Mouse (Mus musculus) limb, embryonic 13.5 days (tissue): ENCODE results near the gene Olfml1. TPM values are rescaled to one million over a fixed set of nuclear protein-coding genes. Genes with fewer than 3 reads are reported as not detected.

Experiments
- ATAC-seq: fragments of 200-750 bp; cut with Nextera tagmentation; 2 replicates; pipeline ENCODE4 v1.8.0; 2017; ENCODE audit warnings: low read depth, moderate number of reproducible peaks, moderate TSS enrichment; ENCODE audit not compliant: low FRiP score
- H3K27ac ChIP-seq: fragments of 300-500 bp; sonication (generic); 2 replicates; pipeline ENCODE4 v1.5.1; 2015; ENCODE audit warnings: inconsistent platforms, mild to moderate bottlenecking, moderate library complexity
- H3K27me3 ChIP-seq: fragments of 300-500 bp; sonication (generic); 2 replicates; pipeline ENCODE4 v1.6.1; 2015; ENCODE audit warnings: mild to moderate bottlenecking, inconsistent platforms
- H3K36me3 ChIP-seq: fragments of 300-500 bp; sonication (generic); 2 replicates; pipeline ENCODE4 v1.6.1; 2015; ENCODE audit warnings: inconsistent platforms, mild to moderate bottlenecking, moderate library complexity
- H3K4me1 ChIP-seq: fragments of 300-500 bp; sonication (generic); 2 replicates; pipeline ENCODE4 v1.6.1; 2015; ENCODE audit warnings: inconsistent platforms
- H3K4me2 ChIP-seq: fragments of 300-500 bp; sonication (generic); replicated peaks from 2 replicates; pipeline ENCODE4 v1.6.1; 2015; ENCODE audit warnings: inconsistent platforms, mild to moderate bottlenecking, moderate library complexity
- H3K4me3 ChIP-seq: fragments of 300-500 bp; sonication (generic); 2 replicates; pipeline ENCODE4 v1.5.1; 2015; ENCODE audit warnings: moderate library complexity, mild to moderate bottlenecking, inconsistent platforms
- H3K9ac ChIP-seq: fragments of 300-500 bp; sonication (generic); 2 replicates; pipeline ENCODE4 v1.6.1; 2015; ENCODE audit warnings: mild to moderate bottlenecking, inconsistent platforms
- H3K9me3 ChIP-seq: fragments of 300-500 bp; sonication (generic); 2 replicates; pipeline ENCODE4 v1.6.1; 2016; ENCODE audit warnings: inconsistent platforms
- WGBS: fragments of 180-500 bp; shearing (Covaris S2); methylation state at CpG from one replicate; pipeline ENCODE4 v1.1.7; 2015; 5-methylcytosine and 5-hydroxymethylcytosine counted together
- polyA plus RNA-seq: library from polyadenylated mRNA; unstranded; fragments of >200 nt; fragmentation: Nextera tagmentation; extraction: Ambion mirVana; gene quantifications from 2 replicates; pipeline ENCODE4 v1.2.1, GENCODE M21; 2015

The Olfml1 gene
- polyA plus RNA-seq, 1 experiment from 2014 or later, result 42.3 TPM

DNA sequence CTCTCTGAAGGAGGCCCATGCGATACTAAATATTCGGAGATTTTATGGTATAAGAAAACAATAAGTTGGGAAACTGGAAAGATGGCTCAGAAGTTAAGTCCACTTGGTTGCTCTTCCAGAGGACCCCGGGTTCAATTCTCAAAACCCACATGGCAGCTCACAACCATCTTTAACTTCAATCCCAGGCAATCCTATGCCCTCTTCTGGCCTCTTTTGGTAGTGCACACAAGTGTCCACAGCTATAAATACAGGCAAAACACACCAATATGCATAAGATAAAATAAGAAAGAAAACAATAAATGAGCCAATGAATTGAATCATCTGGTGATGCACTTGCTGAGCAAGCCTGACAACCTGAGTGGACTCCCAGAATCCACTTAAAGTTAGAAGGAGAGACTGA, 11.3 kb upstream of the Olfml1 start:
- no peaks in the 10 kb centered on the region for H3K36me3 ChIP-seq
- H3K9ac ChIP-seq, result no peak overlapping the region
- no peaks in the 10 kb centered on the region for H3K9me3 ChIP-seq
- WGBS, result 84% methylated on average over 3 of the region's 3 CpGs
- H3K4me3 ChIP-seq, result no peak overlapping the region
- H3K4me2 ChIP-seq, result no peak overlapping the region
- H3K27me3 ChIP-seq, result no peaks in the 10 kb centered on the region; the same call in 1 of the 2 replicates
- no peak overlapping the region for H3K27ac ChIP-seq
- ATAC-seq, result no peak
- H3K4me1 ChIP-seq, result no peaks in the 10 kb centered on the region

DNA sequence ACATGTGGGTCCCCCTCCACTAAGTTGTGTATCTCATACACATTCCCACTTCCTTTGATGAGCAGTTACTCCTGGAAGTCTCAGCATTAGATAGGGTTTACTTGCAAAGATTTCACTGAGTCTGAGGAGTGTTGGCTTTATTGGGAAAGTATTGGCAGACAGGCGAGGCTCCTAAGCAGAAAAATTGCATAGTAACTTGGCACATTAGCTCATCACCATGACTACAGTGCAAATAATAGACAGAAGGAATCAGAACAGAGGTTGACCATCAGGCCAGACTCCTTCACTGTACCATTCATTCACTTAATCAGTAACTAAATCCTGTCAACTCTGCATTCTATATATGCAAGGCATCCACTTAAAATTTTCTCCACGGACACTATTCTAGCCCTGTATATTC, 6.6 kb upstream of the Olfml1 start:
- Histone ChIP-seq H3K9ac (no peak overlapping the region), H3K36me3 (no peaks in the 10 kb centered on the region), H3K9me3 (no peaks in the 10 kb centered on the region), H3K4me1 (no peaks in the 10 kb centered on the region), H3K27me3 (no peaks in the 10 kb centered on the region), H3K27ac (no peak overlapping the region), H3K4me2 (no peak overlapping the region), H3K4me3 (no peak overlapping the region)
- no peak for ATAC-seq
- WGBS, result 76% methylated on average over 2 of the region's 2 CpGs

DNA sequence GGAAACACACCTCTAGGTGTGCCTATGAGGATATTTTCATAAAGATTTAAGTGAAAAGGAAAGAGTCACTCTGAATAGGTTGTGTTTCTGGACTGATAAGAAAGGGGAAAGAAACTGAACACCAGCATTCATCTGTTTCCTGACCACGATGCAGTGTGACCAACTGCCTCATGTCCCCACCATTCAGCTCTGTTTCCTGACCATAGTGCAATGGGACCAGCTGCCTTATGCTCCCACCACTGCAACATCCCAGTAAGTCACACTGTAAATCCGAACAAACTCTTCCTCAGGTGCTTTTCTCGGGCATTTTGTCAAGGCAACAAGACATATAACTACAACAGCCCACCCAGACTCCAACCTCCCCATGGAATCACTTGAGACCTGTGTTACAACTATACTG, 5.7 kb upstream of the Olfml1 start:
- ATAC-seq, result no peak
- Histone ChIP-seq H3K27me3 (no peaks in the 10 kb centered on the region), H3K4me1 (peaks cover 5% of the 10 kb centered on the region), H3K9me3 (no peaks in the 10 kb centered on the region), H3K27ac (no peak overlapping the region), H3K9ac (no peak overlapping the region), H3K4me2 (no peak overlapping the region), H3K36me3 (no peaks in the 10 kb centered on the region), H3K4me3 (no peak overlapping the region)
- 76% methylated on average over 3 of the region's 3 CpGs for WGBS

DNA sequence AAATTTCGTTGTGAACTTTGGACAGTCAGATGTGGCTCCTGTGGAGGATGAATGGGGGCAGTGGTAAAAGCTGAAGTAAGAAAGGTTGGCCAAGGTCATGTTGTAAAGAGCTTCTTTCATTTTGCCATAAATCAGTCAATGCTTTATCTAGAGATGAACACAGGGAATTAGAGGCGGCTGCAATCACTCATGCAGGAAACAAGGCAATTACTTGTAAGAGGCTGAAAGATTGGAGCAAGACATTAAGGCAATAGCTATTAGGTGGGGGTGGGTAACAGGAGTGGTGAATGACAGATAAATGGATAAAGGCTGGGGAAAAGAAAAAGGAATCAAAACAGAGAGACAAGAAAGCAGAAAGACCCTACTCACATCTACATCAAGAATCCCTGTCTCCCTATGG, 3.5 kb upstream of the Olfml1 start:
- Histone ChIP-seq H3K27me3 (no peaks in the 10 kb centered on the region), H3K4me3 (no peak overlapping the region), H3K27ac (no peak overlapping the region), H3K4me2 (no peak overlapping the region), H3K4me1 (peaks cover 12% of the 10 kb centered on the region), H3K9me3 (no peaks in the 10 kb centered on the region), H3K9ac (no peak overlapping the region), H3K36me3 (no peaks in the 10 kb centered on the region)
- WGBS, result 33% methylated on average over 2 of the region's 2 CpGs
- no peak for ATAC-seq

DNA sequence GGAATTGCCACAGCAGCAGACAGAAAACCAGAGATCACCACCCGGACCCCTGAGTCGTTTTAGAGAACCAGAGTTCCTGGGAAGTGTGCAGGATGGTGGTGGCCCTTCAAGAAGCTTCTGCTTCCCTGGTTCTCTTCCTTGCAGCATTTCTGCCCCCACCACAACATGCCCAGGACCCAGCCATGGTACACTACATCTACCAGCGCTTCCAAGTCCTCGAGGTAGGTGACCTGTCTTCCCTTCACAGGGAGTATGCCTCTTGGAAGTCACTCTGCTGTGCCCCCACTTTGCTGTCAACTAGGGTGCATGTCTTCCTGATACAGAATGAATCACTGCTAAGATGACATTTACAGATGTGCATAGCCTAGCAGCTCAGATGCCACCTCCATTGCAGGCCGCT, 428 bp downstream of the Olfml1 start:
- peak overlapping the region; percentile 80 for H3K4me2 ChIP-seq
- peak overlapping the region; percentile 97 for H3K27ac ChIP-seq
- peak overlapping the region; percentile 59 for H3K4me3 ChIP-seq
- H3K27me3 ChIP-seq, result no peaks in the 10 kb centered on the region
- 27% methylated on average over 5 of the region's 5 CpGs for WGBS
- peaks cover 18% of the 10 kb centered on the region for H3K36me3 ChIP-seq
- H3K9ac ChIP-seq, result peak overlapping the region; percentile 70
- peaks cover 7% of the 10 kb centered on the region for H3K9me3 ChIP-seq
- peaks cover 20% of the 10 kb centered on the region for H3K4me1 ChIP-seq
- ATAC-seq, result no peak; the same call in 1 of the 2 replicates

DNA sequence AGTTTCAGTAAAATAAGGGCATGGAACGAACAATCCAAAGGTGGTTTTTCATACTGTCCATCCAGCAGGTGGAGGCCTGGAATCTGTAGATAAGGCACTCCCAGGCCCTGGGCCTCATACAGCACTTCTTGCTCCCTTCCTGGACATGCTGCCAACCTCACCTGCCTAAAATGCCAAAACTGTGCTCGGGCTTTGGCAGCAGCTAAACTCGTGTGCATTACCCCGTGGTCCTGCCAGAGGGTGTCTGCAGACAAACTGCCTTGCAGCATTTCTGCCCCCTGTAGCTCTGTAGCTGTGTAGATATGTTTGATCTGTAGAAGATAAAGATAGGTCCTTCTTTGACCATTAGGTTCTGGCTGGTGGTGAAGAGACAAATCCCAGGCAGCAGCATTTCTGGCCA, 1.7 kb downstream of the Olfml1 start:
- Histone ChIP-seq H3K36me3 (peaks cover 28% of the 10 kb centered on the region), H3K4me1 (peaks cover 20% of the 10 kb centered on the region), H3K4me3 (peak overlapping the region; percentile 59), H3K9ac (peak overlapping the region; percentile 53), H3K27ac (no peak overlapping the region), H3K4me2 (peak overlapping the region; percentile 80), H3K27me3 (no peaks in the 10 kb centered on the region), H3K9me3 (peaks cover 11% of the 10 kb centered on the region)
- 51% methylated on average over 4 of the region's 4 CpGs for WGBS
- no peak for ATAC-seq

DNA sequence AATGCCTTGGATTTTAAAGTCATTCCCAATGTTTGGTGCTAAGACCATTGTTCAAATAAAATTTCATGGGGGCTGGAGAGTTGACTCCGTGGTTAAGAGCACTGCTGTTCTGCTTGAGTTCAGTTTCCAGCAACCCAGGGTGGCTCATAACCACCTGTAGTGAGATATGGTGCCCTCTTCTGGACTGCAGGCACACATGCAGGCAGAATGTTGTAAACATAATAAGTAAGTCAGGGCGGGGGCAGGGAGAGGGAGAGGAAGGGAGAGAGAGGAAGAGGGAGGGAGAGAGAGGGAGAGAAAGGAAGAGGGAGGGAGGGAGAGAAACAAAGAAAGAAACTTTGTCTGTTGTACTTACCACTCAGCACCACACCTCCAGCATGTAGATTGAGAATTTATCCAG, 6.6 kb downstream of the Olfml1 start:
- H3K27ac ChIP-seq, result no peak overlapping the region
- no peak overlapping the region for H3K4me2 ChIP-seq
- peaks cover 11% of the 10 kb centered on the region for H3K9me3 ChIP-seq
- peaks cover 7% of the 10 kb centered on the region for H3K4me1 ChIP-seq
- H3K27me3 ChIP-seq, result no peaks in the 10 kb centered on the region
- no peak overlapping the region for H3K9ac ChIP-seq
- H3K4me3 ChIP-seq, result no peak overlapping the region
- no peak for ATAC-seq
- H3K36me3 ChIP-seq, result peaks cover 72% of the 10 kb centered on the region
- 77% methylated on average over 2 of the region's 2 CpGs for WGBS

DNA sequence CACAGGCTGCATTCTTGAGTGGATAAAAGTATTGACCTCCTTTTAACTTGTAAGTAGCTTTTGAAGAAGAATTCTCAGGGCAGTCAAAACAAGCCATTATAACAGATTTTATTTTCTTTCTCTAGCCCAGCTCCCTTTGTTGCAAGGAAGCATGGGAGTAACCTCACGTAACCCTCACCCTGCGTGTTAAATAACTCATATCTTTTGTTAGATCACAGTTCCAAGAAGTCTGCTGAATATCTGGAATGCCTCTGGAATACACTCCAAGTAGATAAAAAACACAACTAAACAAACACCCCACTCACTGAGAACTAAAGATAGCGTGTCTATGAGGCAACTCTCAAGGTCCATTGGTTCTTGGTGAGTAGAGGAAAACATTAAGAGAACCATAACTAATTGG, 7.0 kb downstream of the Olfml1 start:
- ATAC-seq, result no peak
- peaks cover 76% of the 10 kb centered on the region for H3K36me3 ChIP-seq
- no peak overlapping the region for H3K4me3 ChIP-seq
- no peak overlapping the region for H3K4me2 ChIP-seq
- H3K27ac ChIP-seq, result no peak overlapping the region
- H3K27me3 ChIP-seq, result no peaks in the 10 kb centered on the region
- no peak overlapping the region for H3K9ac ChIP-seq
- peaks cover 11% of the 10 kb centered on the region for H3K9me3 ChIP-seq
- WGBS, result 78% methylated on average over 3 of the region's 3 CpGs
- peaks cover 3% of the 10 kb centered on the region for H3K4me1 ChIP-seq

DNA sequence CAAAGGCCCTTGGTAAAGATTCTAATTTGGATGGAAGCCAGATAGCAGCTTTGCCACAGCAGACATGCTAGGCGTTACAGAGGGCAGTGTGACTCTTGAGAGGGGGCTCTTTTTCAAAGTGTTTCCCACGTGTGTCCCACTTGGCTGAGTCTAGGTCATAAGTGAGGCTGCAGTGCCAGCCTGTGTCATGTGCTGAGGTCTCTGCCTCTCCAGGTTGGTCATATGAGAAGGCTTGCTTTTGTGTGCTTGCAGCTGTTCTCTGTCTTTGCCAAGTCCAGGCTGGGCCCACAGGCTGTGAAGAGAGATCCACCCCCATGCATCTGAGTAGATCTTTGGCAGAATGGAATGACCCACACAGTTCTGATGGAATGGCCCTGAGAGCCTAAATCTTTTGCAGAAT, 25.4 kb downstream of the Olfml1 start:
- H3K4me2 ChIP-seq, result no peak overlapping the region
- no peaks in the 10 kb centered on the region for H3K9me3 ChIP-seq
- 54% methylated on average over 2 of the region's 2 CpGs for WGBS
- H3K9ac ChIP-seq, result no peak overlapping the region
- H3K36me3 ChIP-seq, result peaks cover 31% of the 10 kb centered on the region
- peaks cover 23% of the 10 kb centered on the region for H3K4me1 ChIP-seq
- no peaks in the 10 kb centered on the region for H3K27me3 ChIP-seq
- no peak overlapping the region for H3K27ac ChIP-seq
- 0 out of 2 replicates have a peak, but pooled peaks have one; percentile 45 for ATAC-seq
- no peak overlapping the region for H3K4me3 ChIP-seq

DNA sequence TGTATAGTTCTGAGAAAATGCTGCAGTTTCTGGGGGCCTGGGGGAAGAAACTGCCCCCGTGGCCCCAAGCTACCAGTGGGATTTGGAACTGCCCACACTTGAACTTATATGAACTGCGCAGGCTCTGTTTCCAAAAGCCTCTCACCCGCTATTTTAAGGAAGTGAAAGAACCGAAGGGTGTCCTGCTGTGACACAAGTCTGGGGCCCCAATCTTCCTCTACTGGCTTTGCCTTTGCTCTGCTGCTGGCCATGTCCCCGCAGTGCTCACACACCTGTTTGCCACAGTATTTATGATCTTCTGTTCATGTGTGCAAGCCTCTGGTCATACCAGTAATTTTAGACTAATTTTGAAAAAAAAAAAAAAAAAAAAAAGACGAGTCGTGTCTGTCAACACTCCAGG, 26.7 kb downstream of the Olfml1 start:
- Histone ChIP-seq H3K36me3 (peaks cover 26% of the 10 kb centered on the region), H3K4me3 (peak overlapping the region; percentile 54), H3K27me3 (no peaks in the 10 kb centered on the region), H3K9ac (no peak overlapping the region), H3K4me2 (peak overlapping the region; percentile 94), H3K9me3 (no peaks in the 10 kb centered on the region), H3K27ac (no peak overlapping the region), H3K4me1 (peaks cover 23% of the 10 kb centered on the region)
- 30% methylated on average over 7 of the region's 7 CpGs for WGBS
- ATAC-seq, result peak; percentile 13; the same call in 1 of the 2 replicates

DNA sequence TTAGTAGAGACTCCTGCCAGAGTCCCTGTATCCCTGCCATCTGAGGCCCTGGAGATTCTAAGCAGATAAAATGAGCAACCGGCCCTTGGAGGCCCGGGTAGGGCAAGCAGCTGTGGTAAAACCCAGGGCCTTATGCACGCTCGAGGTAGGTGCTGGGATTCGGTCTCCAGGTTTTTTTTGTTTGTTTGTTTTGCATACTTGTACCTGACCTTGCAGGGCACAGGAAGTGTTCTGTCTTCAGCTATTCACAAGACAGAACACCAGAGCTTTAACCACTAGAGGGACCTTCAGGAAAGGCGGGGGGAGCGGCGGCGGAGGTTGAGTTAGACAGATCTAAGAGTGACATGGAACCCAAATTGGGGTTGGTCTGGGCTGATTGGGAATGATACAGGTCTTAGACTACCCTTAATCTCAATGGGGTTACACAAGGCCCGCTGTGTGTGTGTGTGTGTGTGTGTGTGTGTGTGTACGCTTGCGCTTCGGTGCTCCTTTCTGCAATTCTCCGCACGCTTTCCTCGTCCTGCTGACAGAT, 27.1 kb downstream of the Olfml1 start:
- Histone ChIP-seq H3K27ac (no peak overlapping the region), H3K4me2 (peak overlapping the region; percentile 94), H3K4me3 (peak overlapping the region; percentile 54), H3K27me3 (no peaks in the 10 kb centered on the region), H3K9ac (peak overlapping the region; percentile 63; the same call in 1 of the 2 replicates), H3K36me3 (peaks cover 26% of the 10 kb centered on the region), H3K9me3 (no peaks in the 10 kb centered on the region), H3K4me1 (peaks cover 23% of the 10 kb centered on the region)
- peak; percentile 72 for ATAC-seq
- WGBS, result 2% methylated on average over 16 of the region's 16 CpGs

DNA sequence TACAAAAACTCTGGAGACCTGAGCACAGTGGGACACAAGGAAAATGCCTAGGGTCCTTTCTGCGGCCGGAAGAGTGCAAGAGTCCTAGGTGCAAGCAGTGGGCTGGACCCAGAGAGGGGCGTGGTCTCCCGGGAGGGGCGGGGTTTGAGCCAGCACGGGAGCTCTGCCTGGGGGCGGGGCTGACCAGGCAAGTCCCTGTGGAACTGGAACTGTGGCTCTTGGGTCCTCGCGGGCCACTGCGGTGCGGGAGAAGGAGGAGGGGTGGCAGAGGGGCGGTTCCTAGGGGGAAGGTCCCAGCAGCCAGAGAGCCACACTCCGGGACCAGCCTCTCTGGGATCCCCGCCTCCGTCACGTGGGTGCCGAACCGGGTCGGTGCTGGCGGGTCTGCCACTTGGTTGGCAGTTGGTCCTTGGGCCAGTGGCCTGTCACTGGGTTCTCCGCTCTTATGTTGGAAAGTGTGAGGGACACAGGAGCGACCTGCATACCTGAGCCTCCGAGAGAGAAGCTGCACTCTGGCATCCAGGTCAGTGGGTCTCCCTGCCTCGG, 27.7 kb downstream of the Olfml1 start, which contains the start of gene Ppfibp2:
Gene Ppfibp2 (plus strand): TSS at position 351 of the 546 bp plus-strand sequence.
- Histone ChIP-seq H3K27me3 (no peaks in the 10 kb centered on the region), H3K9me3 (no peaks in the 10 kb centered on the region), H3K36me3 (peaks cover 26% of the 10 kb centered on the region), H3K27ac (no peak within 1 kb of the TSS), H3K4me2 (peak within 1 kb of the TSS; percentile 94), H3K9ac (peak within 1 kb of the TSS; percentile 63), H3K4me1 (peaks cover 23% of the 10 kb centered on the region), H3K4me3 (peak within 1 kb of the TSS; percentile 54)
- under 1% methylated on average over 24 of the region's 24 CpGs for WGBS
- ATAC-seq, result peak; percentile 91

DNA sequence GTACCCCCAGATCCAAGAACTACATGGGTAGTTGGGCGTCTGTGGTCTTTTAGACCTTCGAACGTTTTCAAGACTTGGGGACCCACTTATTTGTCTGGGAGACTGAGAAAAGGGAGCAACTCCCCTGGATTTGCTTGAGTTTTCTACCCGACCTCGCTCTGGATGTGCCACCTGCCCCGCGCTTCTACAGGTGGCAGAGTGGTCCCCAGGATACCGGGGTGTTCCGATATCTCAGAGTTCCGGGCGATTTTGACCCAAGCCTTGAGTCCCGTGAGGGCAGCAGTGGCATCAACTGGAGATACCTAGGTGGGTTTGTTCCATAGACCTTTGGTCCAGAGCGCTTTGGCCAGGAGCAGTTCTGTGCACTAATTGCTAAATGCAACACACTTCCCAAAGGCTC, 28.2 kb downstream of the Olfml1 start:
- 17% methylated on average over 13 of the region's 13 CpGs for WGBS
- H3K27me3 ChIP-seq, result no peaks in the 10 kb centered on the region
- peaks cover 21% of the 10 kb centered on the region for H3K36me3 ChIP-seq
- peak overlapping the region; percentile 63 for H3K9ac ChIP-seq
- no peak for ATAC-seq
- no peaks in the 10 kb centered on the region for H3K9me3 ChIP-seq
- peaks cover 23% of the 10 kb centered on the region for H3K4me1 ChIP-seq
- H3K27ac ChIP-seq, result no peak overlapping the region
- H3K4me2 ChIP-seq, result peak overlapping the region; percentile 94
- H3K4me3 ChIP-seq, result peak overlapping the region; percentile 54
